Mouse (Mus musculus) cerebellum, postnatal 4 days (tissue): ENCODE results near the gene Jchain.

Source experiments
- DNase-seq, 2 experiments: peaks; one replicate each; pipeline ENCODE4 v3.0.0; 2022; ENCODE audit warnings: low spot score in 2 of 2, mixed read lengths in 1 of 2

Gene Jchain

DNA sequence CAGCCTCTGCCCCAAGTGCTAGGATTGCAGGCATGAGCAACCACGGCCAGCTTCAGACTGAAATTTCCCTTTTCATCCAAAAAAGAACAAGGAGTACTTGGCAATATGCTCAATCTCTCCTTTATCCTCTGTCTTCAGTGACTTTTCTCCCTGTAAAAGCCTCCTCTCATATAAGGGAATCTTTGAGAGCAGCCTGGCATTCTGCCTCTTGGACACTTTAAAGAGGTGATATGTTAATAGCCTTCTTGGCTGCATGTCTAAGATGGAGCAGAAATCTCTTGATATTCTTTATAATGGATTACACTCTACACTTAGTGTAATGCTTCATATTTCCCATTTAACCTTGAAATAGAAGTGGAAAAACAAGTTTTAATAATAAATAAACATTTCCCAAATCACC is 3.2 kb upstream of the Jchain start:
- DNase-seq = no peak

DNA sequence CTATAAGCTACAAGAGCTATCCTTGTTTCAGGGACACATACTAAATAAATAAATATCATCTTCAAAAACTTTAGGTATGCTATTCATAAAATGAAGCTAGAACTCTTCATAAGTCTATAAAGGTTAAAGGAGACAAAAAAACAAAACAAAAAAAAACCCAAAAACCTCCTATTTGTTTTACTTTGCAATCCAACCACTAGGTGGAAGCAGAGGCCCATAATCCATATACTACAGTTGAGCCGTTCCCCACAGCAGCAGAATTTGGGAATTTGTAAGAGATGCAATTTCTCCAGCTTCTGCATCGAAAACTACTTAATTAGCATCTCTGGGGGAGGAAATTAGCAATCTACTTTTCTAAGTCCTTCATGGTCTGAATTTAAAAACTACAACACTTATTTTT is 8.5 kb downstream of the Jchain start:
- peak in 1 of 2 experiments; percentile 11 for DNase-seq

DNA sequence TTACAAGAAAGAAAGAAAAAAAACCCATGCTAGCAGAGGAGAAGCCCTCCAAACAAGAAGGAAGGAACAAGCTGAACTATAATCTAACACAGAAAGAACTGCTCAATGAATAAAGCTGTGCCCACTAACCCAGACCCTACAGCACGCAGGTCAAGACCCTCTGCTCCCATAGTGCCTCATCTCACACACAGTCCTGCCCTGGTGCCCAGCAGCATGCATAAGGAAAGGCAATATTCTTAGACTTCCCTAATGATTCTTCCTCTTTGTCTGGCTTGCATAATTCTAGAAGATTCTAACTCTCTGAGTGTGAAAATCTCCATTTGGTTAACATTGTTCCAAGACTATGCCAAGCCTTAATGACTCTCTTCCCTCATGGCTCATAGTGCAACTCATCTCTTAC is 18.7 kb downstream of the Jchain start:
- no peak for DNase-seq

DNA sequence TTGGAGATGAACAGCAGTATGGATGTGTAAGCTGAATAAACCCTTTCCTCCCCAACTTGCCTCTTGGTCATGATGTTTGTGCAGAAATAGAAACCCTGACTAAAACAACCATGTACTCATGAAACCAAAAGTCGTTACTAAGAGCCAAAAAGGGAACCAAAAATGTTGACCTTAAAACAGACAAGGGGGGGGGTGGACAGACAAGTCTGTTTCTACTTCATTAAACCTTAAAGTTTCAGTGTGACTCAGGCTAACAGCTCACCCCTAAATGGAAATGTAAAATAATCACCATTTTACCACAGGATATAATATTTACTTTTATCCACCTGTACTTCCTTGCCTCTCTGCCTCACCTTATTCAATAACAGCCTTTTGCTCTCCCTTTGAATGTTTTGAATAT is 19.1 kb downstream of the Jchain start:
- DNase-seq = no peak

DNA sequence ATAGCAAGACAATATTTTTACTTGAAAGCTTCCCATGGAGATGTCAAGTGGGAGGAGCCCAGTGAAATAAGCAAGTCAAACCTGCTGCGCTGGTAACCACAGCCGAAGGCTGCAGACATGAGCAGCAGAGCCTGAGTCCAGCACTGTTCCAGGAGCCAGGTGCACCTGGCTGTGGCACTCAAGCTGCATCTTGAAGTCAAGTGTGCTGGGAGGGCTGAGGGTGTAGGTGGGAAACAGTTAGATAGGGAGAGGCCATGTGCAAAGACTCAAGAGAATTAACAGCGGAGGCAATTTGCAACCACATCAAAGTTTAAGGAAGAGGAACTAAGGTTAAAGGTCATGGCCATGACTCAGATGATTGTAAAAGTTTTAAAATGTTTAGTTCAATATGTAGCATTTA is 27.9 kb downstream of the Jchain start:
- DNase-seq = no peak

DNA sequence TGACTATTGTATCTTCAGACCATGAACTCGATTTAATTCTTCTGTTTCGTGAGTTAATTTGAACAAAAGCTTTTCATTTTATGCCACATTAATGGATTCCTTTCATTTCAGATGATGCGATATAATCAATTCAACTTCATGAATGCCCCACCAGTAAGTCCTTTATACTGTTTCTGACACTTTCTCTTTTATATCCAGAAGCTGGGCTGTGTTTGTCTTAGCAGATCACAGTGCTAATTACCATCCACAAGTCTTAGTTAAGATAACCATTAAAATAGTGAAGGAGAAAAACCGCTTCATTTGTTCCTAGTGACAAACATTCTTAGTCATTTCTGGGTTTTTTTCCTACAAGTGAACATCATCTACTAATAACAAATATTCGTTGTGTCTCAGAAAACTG is 36.6 kb downstream of the Jchain start:
- DNase-seq = no peak

DNA sequence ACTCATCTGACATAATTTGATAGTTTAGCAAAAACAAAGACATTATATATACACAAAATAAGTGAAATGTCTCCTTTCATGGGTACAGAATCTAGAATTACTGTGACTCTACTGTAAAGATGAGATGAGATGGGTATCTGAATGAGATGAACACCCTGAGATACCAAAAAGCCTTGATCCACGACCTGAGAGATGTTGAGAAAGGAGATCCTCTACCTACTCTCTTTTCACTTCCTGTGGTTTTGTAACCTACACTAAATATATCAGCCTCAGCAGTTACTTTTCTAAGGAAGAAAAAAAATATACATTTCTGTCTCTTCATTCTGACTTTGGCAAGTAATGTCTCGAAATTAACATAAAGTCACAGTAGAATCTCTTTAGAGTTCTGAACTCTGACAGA is 38.7 kb downstream of the Jchain start:
- DNase-seq = no peak

DNA sequence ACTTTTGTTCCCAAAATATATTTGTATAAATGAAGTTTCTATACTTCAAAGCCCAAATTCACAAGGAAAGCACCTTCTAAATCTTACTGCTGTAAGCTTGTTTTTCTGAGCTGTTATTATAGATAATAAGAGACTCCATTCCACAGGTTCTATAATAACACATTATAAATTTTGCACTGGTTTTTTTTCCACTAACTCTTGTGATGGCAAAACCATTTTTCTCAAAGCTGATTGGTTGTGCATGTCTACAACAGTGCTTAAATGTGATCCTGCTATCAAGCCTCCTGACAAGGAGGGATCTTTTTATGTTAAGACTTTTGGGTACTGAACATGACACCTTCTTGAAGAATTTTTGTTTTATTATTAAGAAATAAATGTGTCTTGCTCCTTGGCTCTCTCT is 40.0 kb downstream of the Jchain start, which contains the start of gene Enam:
TSS of gene Enam (plus strand) at position 301 of the 400 bp plus-strand sequence.
- DNase-seq = no peak
